Comparison of ENCODE assay signal across 8 mouse cellular contexts in genomic region chr5:64230061-64230466, GRCm38 (mm10).
DNase-seq lines count a peak whose midpoint lies in the region; ATAC-seq and TF ChIP-seq lines count a peak whose summit lies in the region.

No protein-coding gene starts in this region.

- peak; percentile 8; the same call in 1 of the 2 replicates for TF ChIP-seq CTCF in lung, postnatal 0 days (IDR thresholded peaks at IDR 0.05)

- no peaks in the 10 kb centered on the region for H3K27me3 ChIP-seq in hindbrain, embryonic 10.5 days (ENCODE audit: insufficient read depth, poor library complexity, severe bottlenecking)
- no peaks in the 10 kb centered on the region for H3K27me3 ChIP-seq in lung, postnatal 0 days (replicated peaks; ENCODE audit: insufficient read depth, low read length)

- peaks cover 33% of the 10 kb centered on the region for H3K4me1 ChIP-seq in hindbrain, embryonic 10.5 days (replicated peaks)
- H3K4me1 ChIP-seq in lung, postnatal 0 days (ENCODE audit: insufficient read depth, low read depth, low read length), result peaks cover 6% of the 10 kb centered on the region; the same call in 1 of the 2 replicates

- H3K27ac ChIP-seq in hindbrain, embryonic 10.5 days, result peak overlapping the region; percentile 92
- H3K27ac ChIP-seq in lung, postnatal 0 days (ENCODE audit: low read length), result peak overlapping the region; percentile 71

- no peaks in the 10 kb centered on the region for H3K9me3 ChIP-seq in hindbrain, embryonic 10.5 days
- H3K9me3 ChIP-seq in lung, postnatal 0 days (ENCODE audit: low read length), result no peaks in the 10 kb centered on the region

- no peak for TF ChIP-seq EP300 in lung, postnatal 0 days (IDR thresholded peaks at IDR 0.05)

- peak overlapping the region; percentile 85 for H3K4me3 ChIP-seq in hindbrain, embryonic 10.5 days
- H3K4me3 ChIP-seq in lung, postnatal 0 days (ENCODE audit: low read depth, low read length), result peak overlapping the region; percentile 64

- DNase-seq in Muller cell, postnatal 12 days (ENCODE audit: inconsistent ontology term), result peak; percentile 98
- peak; percentile 45 for DNase-seq in cerebellum, adult 8-10 months
- peak; percentile 91 for DNase-seq in forelimb bud, embryonic 11.5 days (ENCODE audit: low read depth, low spot score)
- peak; percentile 95 for DNase-seq in hindbrain, embryonic 10.5 days (ENCODE audit: low spot score)
- DNase-seq in layer of hippocampus, postnatal 10 days (ENCODE audit: low spot score in 2 of 2), result peak; percentile 77 to 85
- DNase-seq in lung, postnatal 0 days (ENCODE audit: low spot score), result peak; percentile 97
- peak; percentile 68 for DNase-seq in ovary, postnatal 10 days (ENCODE audit: low spot score)
- DNase-seq in thymus, postnatal 10 days (ENCODE audit: low spot score in 2 of 2), result peak; percentile 88 to 91

- peak; percentile 99 for ATAC-seq in lung, postnatal 0 days

- 1% methylated on average over 41 of the region's 48 CpGs for WGBS in hindbrain, embryonic 10.5 days
- WGBS in lung, postnatal 0 days, result 3% methylated on average over 25 of the region's 48 CpGs

- peak overlapping the region; percentile 98 for H3K4me2 ChIP-seq in lung, postnatal 0 days (replicated peaks; ENCODE audit: low read depth, low read length)

- H3K36me3 ChIP-seq in hindbrain, embryonic 10.5 days, result no peaks in the 10 kb centered on the region
- H3K36me3 ChIP-seq in lung, postnatal 0 days (ENCODE audit: insufficient read depth, low read length), result no peaks in the 10 kb centered on the region

- H3K9ac ChIP-seq in lung, postnatal 0 days (replicated peaks; ENCODE audit: low read depth), result peak overlapping the region; percentile 48

Comparison
In these comparisons a context has a peak if more than half of its experiments do, and no peak if none do; other contexts are left out.
1. Peak in every context shown above with its lines: DNase-seq, ATAC-seq, H3K4me3 ChIP-seq and H3K27ac ChIP-seq.
2. DNase-seq: peak in every context shown above with its lines; median percentile 98 in Muller cell, postnatal 12 days; 97 in lung, postnatal 0 days; 95 in hindbrain, embryonic 10.5 days; 91 in forelimb bud, embryonic 11.5 days; 90 in thymus, postnatal 10 days; 81 in layer of hippocampus, postnatal 10 days; 68 in ovary, postnatal 10 days; 45 in cerebellum, adult 8-10 months.